Mouse (Mus musculus) megakaryocyte progenitor cell, adult 5-6 weeks (primary cell): ENCODE results near the gene Olfr1200. TPM values are rescaled to one million over a fixed set of nuclear protein-coding genes. Genes with fewer than 3 reads are reported as not detected.

Experiments used
- ATAC-seq: replicated peaks from 2 replicates; pipeline ENCODE4 v1.8.0; 2016; ENCODE audit warnings: mild to moderate bottlenecking, moderate TSS enrichment, inconsistent platforms; ENCODE audit not compliant: poor library complexity
- total RNA-seq, 2 experiments: library from RNA; stranded (forward) in 1 of 2; stranded (reverse) in 1 of 2; fragments of 157-497, 149-512 nt in 1 of 2; fragments of 200-1000 nt in 1 of 2; gene quantifications; 2 replicates each; pipeline versions ENCODE4 v1.2.3 to v1.2.4; 2015 to 2017

Olfr1200 gene
- not detected in 2 replicates for total RNA-seq (2015)
- not detected in 2 replicates for total RNA-seq (2017)

GRCm38 (mm10) chr2:88770388-88770787 lies at the start of gene Olfr1200:
Gene Olfr1200 (minus strand): TSS chr2:88770488.
- ATAC-seq = no peak

GRCm38 (mm10) chr2:88814196-88814595 lies 43.9 kb upstream of the Olfr1200 start, which contains the start of gene Olfr1202:
Gene Olfr1202 (plus strand): TSS chr2:88814496.
- no peak for ATAC-seq

DNA sequence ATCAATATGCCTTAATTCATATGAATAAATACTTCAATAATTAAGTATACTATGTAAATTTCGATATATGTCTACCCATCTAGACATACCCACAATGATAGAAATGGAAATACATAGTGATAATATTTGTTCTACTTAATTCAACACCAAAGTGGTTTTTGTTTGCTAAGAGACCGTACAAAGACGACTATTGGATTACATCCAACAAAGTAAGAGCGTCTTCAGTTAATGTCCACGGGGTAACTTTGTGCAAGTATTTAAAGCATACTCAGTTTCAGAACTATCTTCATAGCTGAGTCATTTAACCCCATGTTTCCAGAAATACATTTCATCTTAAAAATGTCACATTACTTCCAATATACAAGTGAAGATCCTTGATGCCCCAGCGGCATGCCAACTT lies 22.4 kb upstream of the Olfr1200 start, which contains the start of gene Olfr1201:
TSS of gene Olfr1201 (plus strand) at position 301 of the 400 bp plus-strand sequence.
- no peak for ATAC-seq

- no peak for ATAC-seq
Measured at GRCm38 (mm10) chr2:88760369-88760768, 9.9 kb downstream of the Olfr1200 start, which contains the start of gene Olfr1199. Gene Olfr1199 (minus strand): TSS chr2:88760469.

- ATAC-seq = no peak
Measured at GRCm38 (mm10) chr2:88751270-88751669, 19.0 kb downstream of the Olfr1200 start, which contains the start of gene Olfr1198. Gene Olfr1198 (minus strand): TSS chr2:88751370.

GRCm38 (mm10) chr2:88743379-88743778 lies 26.9 kb downstream of the Olfr1200 start:
- no peak for ATAC-seq

GRCm38 (mm10) chr2:88732266-88732665 lies 38.0 kb downstream of the Olfr1200 start, which contains the start of gene Olfr1197:
Gene Olfr1197 (minus strand): TSS chr2:88732366.
- no peak for ATAC-seq

Other genes with a start within 250 kb of the Olfr1200 start
- gene Olfr1188, start 213.6 kb downstream of the Olfr1200 start, total RNA-seq (2015) = not detected in 2 replicates
- not detected in 2 replicates for gene Olfr1188, start 213.6 kb downstream of the Olfr1200 start, total RNA-seq (2017)
- gene Olfr1189, start 184.0 kb downstream of the Olfr1200 start, total RNA-seq (2015) = not detected in 2 replicates
- not detected in 2 replicates for gene Olfr1189, start 184.0 kb downstream of the Olfr1200 start, total RNA-seq (2017)
- not detected in 2 replicates for gene Olfr1191-ps1, start 129.9 kb downstream of the Olfr1200 start, total RNA-seq (2015)
- not detected in 2 replicates for gene Olfr1191-ps1, start 129.9 kb downstream of the Olfr1200 start, total RNA-seq (2017)
- gene Olfr1192-ps1, start 122.0 kb downstream of the Olfr1200 start, total RNA-seq (2015) = not detected in 2 replicates
- not detected in 2 replicates for gene Olfr1192-ps1, start 122.0 kb downstream of the Olfr1200 start, total RNA-seq (2017)
- not detected in 2 replicates for gene Olfr1193, start 94.9 kb downstream of the Olfr1200 start, total RNA-seq (2015)
- not detected in 2 replicates for gene Olfr1193, start 94.9 kb downstream of the Olfr1200 start, total RNA-seq (2017)
- not detected in 2 replicates for gene Olfr1195, start 81.3 kb downstream of the Olfr1200 start, total RNA-seq (2015)
- gene Olfr1195, start 81.3 kb downstream of the Olfr1200 start, total RNA-seq (2017) = not detected in 2 replicates
- not detected in 2 replicates for gene Olfr1196, start 65.9 kb downstream of the Olfr1200 start, total RNA-seq (2015)
- not detected in 2 replicates for gene Olfr1196, start 65.9 kb downstream of the Olfr1200 start, total RNA-seq (2017)
- gene Olfr1197, start 38.1 kb downstream of the Olfr1200 start, total RNA-seq (2015) = not detected in 2 replicates
- gene Olfr1197, start 38.1 kb downstream of the Olfr1200 start, total RNA-seq (2017) = not detected in 2 replicates
- not detected in 2 replicates for gene Olfr1198, start 19.1 kb downstream of the Olfr1200 start, total RNA-seq (2015)
- not detected in 2 replicates for gene Olfr1198, start 19.1 kb downstream of the Olfr1200 start, total RNA-seq (2017)
- gene Olfr1199, start 10.0 kb downstream of the Olfr1200 start, total RNA-seq (2015) = not detected in 2 replicates
- not detected in 2 replicates for gene Olfr1199, start 10.0 kb downstream of the Olfr1200 start, total RNA-seq (2017)
- gene Olfr1201, start 22.5 kb upstream of the Olfr1200 start, total RNA-seq (2015) = not detected in 2 replicates
- gene Olfr1201, start 22.5 kb upstream of the Olfr1200 start, total RNA-seq (2017) = not detected in 2 replicates
- gene Olfr1202, start 44.0 kb upstream of the Olfr1200 start, total RNA-seq (2015) = not detected in 2 replicates
- not detected in 2 replicates for gene Olfr1202, start 44.0 kb upstream of the Olfr1200 start, total RNA-seq (2017)
- gene Olfr1205, start 59.2 kb upstream of the Olfr1200 start, total RNA-seq (2015) = not detected in 2 replicates
- not detected in 2 replicates for gene Olfr1205, start 59.2 kb upstream of the Olfr1200 start, total RNA-seq (2017)
- gene Olfr1204, start 78.8 kb upstream of the Olfr1200 start, total RNA-seq (2015) = not detected in 2 replicates
- gene Olfr1204, start 78.8 kb upstream of the Olfr1200 start, total RNA-seq (2017) = not detected in 2 replicates
- gene Olfr1206, start 92.7 kb upstream of the Olfr1200 start, total RNA-seq (2015) = not detected in 2 replicates
- gene Olfr1206, start 92.7 kb upstream of the Olfr1200 start, total RNA-seq (2017) = not detected in 2 replicates
- not detected in 2 replicates for gene Olfr1208, start 131.8 kb upstream of the Olfr1200 start, total RNA-seq (2015)
- not detected in 2 replicates for gene Olfr1208, start 131.8 kb upstream of the Olfr1200 start, total RNA-seq (2017)
- gene Olfr1209, start 144.7 kb upstream of the Olfr1200 start, total RNA-seq (2015) = not detected in 2 replicates
- not detected in 2 replicates for gene Olfr1209, start 144.7 kb upstream of the Olfr1200 start, total RNA-seq (2017)
- not detected in 2 replicates for gene Olfr1211, start 167.6 kb upstream of the Olfr1200 start, total RNA-seq (2015)
- not detected in 2 replicates for gene Olfr1211, start 167.6 kb upstream of the Olfr1200 start, total RNA-seq (2017)
- not detected in 2 replicates for gene Olfr1212, start 183.5 kb upstream of the Olfr1200 start, total RNA-seq (2015)
- gene Olfr1212, start 183.5 kb upstream of the Olfr1200 start, total RNA-seq (2017) = not detected in 2 replicates
- not detected in 2 replicates for gene Gm13762, start 209.8 kb upstream of the Olfr1200 start, total RNA-seq (2015)
- gene Gm13762, start 209.8 kb upstream of the Olfr1200 start, total RNA-seq (2017) = not detected in 2 replicates
- gene Olfr1214, start 222.2 kb upstream of the Olfr1200 start, total RNA-seq (2015) = not detected in 2 replicates
- gene Olfr1214, start 222.2 kb upstream of the Olfr1200 start, total RNA-seq (2017) = not detected in 2 replicates
- gene Olfr1215, start 236.5 kb upstream of the Olfr1200 start, total RNA-seq (2015) = not detected in 2 replicates
- not detected in 2 replicates for gene Olfr1215, start 236.5 kb upstream of the Olfr1200 start, total RNA-seq (2017)
- gene Olfr1216, start 247.9 kb upstream of the Olfr1200 start, total RNA-seq (2015) = not detected in 2 replicates
- not detected in 2 replicates for gene Olfr1216, start 247.9 kb upstream of the Olfr1200 start, total RNA-seq (2017)